Mouse (Mus musculus) MN1 (cell line): ENCODE results near the gene Slirp.
"Not testable (repeated sequence)": the region's sequence is repeated elsewhere in the genome, so short reads cannot be mapped to it uniquely, and the experiment has no call there.

Experiments used
- DNase-seq: peaks from one replicate; pipeline ENCODE4 v3.0.0-alpha.2; 2016; ENCODE audit warnings: low spot score

The Slirp gene

GRCm38 (mm10) chr12:87428885-87429284 is 14.8 kb upstream of the Slirp start:
- DNase-seq: no peak

GRCm38 (mm10) chr12:87442177-87443114 is 1.2 kb upstream of the Slirp start:
- peak; percentile 17 for DNase-seq

GRCm38 (mm10) chr12:87443115-87443699 is 489 bp upstream of the Slirp start:
- no peak for DNase-seq

GRCm38 (mm10) chr12:87444211-87444610 is 515 bp downstream of the Slirp start:
- DNase-seq: peak; percentile 13

GRCm38 (mm10) chr12:87449456-87449855 is 5.8 kb downstream of the Slirp start:
- DNase-seq: no peak

- no peak for DNase-seq
Measured at GRCm38 (mm10) chr12:87464678-87465297, 21.1 kb downstream of the Slirp start.

- DNase-seq: peak; percentile 55
Measured at GRCm38 (mm10) chr12:87470263-87471136, 26.8 kb downstream of the Slirp start.

GRCm38 (mm10) chr12:87471421-87471963 is 27.8 kb downstream of the Slirp start:
- DNase-seq: no peak

GRCm38 (mm10) chr12:87471964-87472786 is 28.5 kb downstream of the Slirp start, which contains the start of gene Snw1:
Snw1 (minus strand) TSS chr12:87472274.
- DNase-seq: peak; percentile 94

GRCm38 (mm10) chr12:87474756-87475155 is 31.1 kb downstream of the Slirp start:
- no peak for DNase-seq

- not testable (repeated sequence) for DNase-seq
Measured at GRCm38 (mm10) chr12:87482482-87482881, 38.8 kb downstream of the Slirp start.

GRCm38 (mm10) chr12:87488683-87489082 is 45.0 kb downstream of the Slirp start:
- DNase-seq: not testable (repeated sequence)

- DNase-seq: not testable (repeated sequence)
Measured at GRCm38 (mm10) chr12:87494421-87494820, 50.7 kb downstream of the Slirp start, which contains the start of gene Gm5788. Gm5788 (plus strand) TSS chr12:87494721.
